Mouse (Mus musculus): ENCODE measurements around the gene Tex14.
"Not testable (repeated sequence)": the region's sequence is repeated elsewhere in the genome, so short reads cannot be mapped to it uniquely, and the experiment has no call there.

GRCm38 (mm10) chr11:87444056-87444455, 39.2 kb downstream of the Tex14 start:
- TF ChIP-seq CTCF (conservative IDR thresholded peaks at IDR 0.05; ENCODE audit: low read length); NANOG (IDR thresholded peaks at IDR 0.05; ENCODE audit: borderline replicate concordance, low read length): not testable (repeated sequence)

Measured in E14TG2a.4 (cell line).